Mouse (Mus musculus): ENCODE results near the gene Dglucy.

DNA sequence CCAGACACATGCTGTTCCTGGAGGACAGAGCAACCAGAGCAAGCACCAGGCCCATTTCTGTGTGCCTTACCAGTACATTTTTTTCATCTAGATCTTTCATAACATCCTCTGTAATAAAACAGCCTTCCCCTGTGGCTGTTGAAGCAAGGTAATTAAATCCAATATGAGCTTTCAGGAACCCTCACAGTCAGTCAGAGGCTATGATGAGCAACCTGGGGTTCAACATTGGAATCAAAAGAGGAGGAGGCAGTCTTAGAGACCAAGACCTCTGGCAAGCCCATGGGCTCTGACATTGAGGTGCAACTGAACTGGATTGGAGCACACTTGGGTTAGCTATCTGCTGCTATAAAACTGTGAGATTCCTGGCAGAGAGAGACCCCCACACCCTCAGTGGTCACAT is 86.2 kb downstream of the Dglucy start:
- TF ChIP-seq CTCF (IDR thresholded peaks at IDR 0.05; ENCODE audit: control insufficient read depth, insufficient read depth, low read length) (no peak), POLR2A (IDR thresholded peaks at IDR 0.05; ENCODE audit: borderline replicate concordance, control insufficient read depth, low read depth, low read length) (no peak)

Measured in bone marrow, adult 2 months (tissue).